Mouse (Mus musculus): Measurements from ENCODE around the gene Zfp119b. TPM values are rescaled to one million over a fixed set of nuclear protein-coding genes. Genes with fewer than 3 reads are reported as not detected.
A peak's percentile ranks its signal among the peaks of the same experiment; 100 is the strongest.

Zfp119b gene
- 6.6 and 7.1 TPM in 2 replicates for polyA plus RNA-seq (2014; fragmentation: Nextera tagmentation; extraction: Ambion mirVana)

GRCm38 (mm10) chr17:55949400-55949799 is at the start of gene Zfp119b:
Gene Zfp119b (minus strand): TSS chr17:55949500.
- Histone ChIP-seq H3K4me1 (ENCODE audit: control insufficient read depth, insufficient read depth, low read length) (no peaks in the 10 kb centered on the region), H3K36me3 (ENCODE audit: control insufficient read depth, insufficient read depth, low read length) (no peaks in the 10 kb centered on the region), H3K9me3 (ENCODE audit: control insufficient read depth, low read length) (no peaks in the 10 kb centered on the region), H3K4me3 (ENCODE audit: low read depth, low read length) (no peak within 1 kb of the TSS), H3K27me3 (ENCODE audit: control insufficient read depth, insufficient read depth, low read length) (0 out of 2 replicates have a peak, but pooled peaks cover 3% of the 10 kb centered on the region), H3K9ac (ENCODE audit: low read length) (no peak within 1 kb of the TSS), H3K27ac (replicated peaks; ENCODE audit: low read depth, low read length) (no peak within 1 kb of the TSS), H3K4me2 (ENCODE audit: low read depth, severe bottlenecking) (no peak within 1 kb of the TSS)
- no peak for DNase-seq (ENCODE audit: low spot score)
- ATAC-seq (ENCODE audit: insufficient number of reproducible peaks, low FRiP score, low TSS enrichment, low read depth) = no peak
- 92% methylated on average over 2 of the region's 2 CpGs for WGBS

- H3K27ac ChIP-seq (replicated peaks; ENCODE audit: low read depth, low read length) = no peak overlapping the region
- H3K4me3 ChIP-seq (ENCODE audit: low read depth, low read length) = no peak overlapping the region
- peaks cover 6% of the 10 kb centered on the region; the same call in 1 of the 2 replicates for H3K27me3 ChIP-seq (ENCODE audit: control insufficient read depth, insufficient read depth, low read length)
- no peak overlapping the region for H3K4me2 ChIP-seq (ENCODE audit: low read depth, severe bottlenecking)
- H3K9ac ChIP-seq (ENCODE audit: low read length) = no peak overlapping the region
- 90% methylated on average over 15 of the region's 15 CpGs for WGBS
- DNase-seq (ENCODE audit: low spot score) (no peak), ATAC-seq (ENCODE audit: insufficient number of reproducible peaks, low FRiP score, low TSS enrichment, low read depth) (no peak)
- no peaks in the 10 kb centered on the region for H3K4me1 ChIP-seq (ENCODE audit: control insufficient read depth, insufficient read depth, low read length)
- no peaks in the 10 kb centered on the region for H3K9me3 ChIP-seq (ENCODE audit: control insufficient read depth, low read length)
- H3K36me3 ChIP-seq (ENCODE audit: control insufficient read depth, insufficient read depth, low read length) = 0 out of 2 replicates have a peak, but pooled peaks cover 2% of the 10 kb centered on the region
These were observed 46.7 kb upstream of the Zfp119b start for GRCm38 (mm10) chr17:55996007-55996406.

- H3K9ac ChIP-seq (ENCODE audit: low read length) = no peak overlapping the region
- no peak overlapping the region for H3K4me2 ChIP-seq (ENCODE audit: low read depth, severe bottlenecking)
- no peaks in the 10 kb centered on the region for H3K9me3 ChIP-seq (ENCODE audit: control insufficient read depth, low read length)
- H3K27me3 ChIP-seq (ENCODE audit: control insufficient read depth, insufficient read depth, low read length) = no peaks in the 10 kb centered on the region
- no peaks in the 10 kb centered on the region for H3K36me3 ChIP-seq (ENCODE audit: control insufficient read depth, insufficient read depth, low read length)
- H3K27ac ChIP-seq (replicated peaks; ENCODE audit: low read depth, low read length) = no peak overlapping the region
- ATAC-seq (ENCODE audit: insufficient number of reproducible peaks, low FRiP score, low TSS enrichment, low read depth) = no peak; the same call in 1 of the 2 replicates
- DNase-seq (ENCODE audit: low spot score) = no peak
- 84% methylated on average over 8 of the region's 8 CpGs for WGBS
- peaks cover 2% of the 10 kb centered on the region; the same call in 1 of the 2 replicates for H3K4me1 ChIP-seq (ENCODE audit: control insufficient read depth, insufficient read depth, low read length)
- H3K4me3 ChIP-seq (ENCODE audit: low read depth, low read length) = no peak overlapping the region
These were observed 41.1 kb upstream of the Zfp119b start for GRCm38 (mm10) chr17:55990278-55990898.

DNA sequence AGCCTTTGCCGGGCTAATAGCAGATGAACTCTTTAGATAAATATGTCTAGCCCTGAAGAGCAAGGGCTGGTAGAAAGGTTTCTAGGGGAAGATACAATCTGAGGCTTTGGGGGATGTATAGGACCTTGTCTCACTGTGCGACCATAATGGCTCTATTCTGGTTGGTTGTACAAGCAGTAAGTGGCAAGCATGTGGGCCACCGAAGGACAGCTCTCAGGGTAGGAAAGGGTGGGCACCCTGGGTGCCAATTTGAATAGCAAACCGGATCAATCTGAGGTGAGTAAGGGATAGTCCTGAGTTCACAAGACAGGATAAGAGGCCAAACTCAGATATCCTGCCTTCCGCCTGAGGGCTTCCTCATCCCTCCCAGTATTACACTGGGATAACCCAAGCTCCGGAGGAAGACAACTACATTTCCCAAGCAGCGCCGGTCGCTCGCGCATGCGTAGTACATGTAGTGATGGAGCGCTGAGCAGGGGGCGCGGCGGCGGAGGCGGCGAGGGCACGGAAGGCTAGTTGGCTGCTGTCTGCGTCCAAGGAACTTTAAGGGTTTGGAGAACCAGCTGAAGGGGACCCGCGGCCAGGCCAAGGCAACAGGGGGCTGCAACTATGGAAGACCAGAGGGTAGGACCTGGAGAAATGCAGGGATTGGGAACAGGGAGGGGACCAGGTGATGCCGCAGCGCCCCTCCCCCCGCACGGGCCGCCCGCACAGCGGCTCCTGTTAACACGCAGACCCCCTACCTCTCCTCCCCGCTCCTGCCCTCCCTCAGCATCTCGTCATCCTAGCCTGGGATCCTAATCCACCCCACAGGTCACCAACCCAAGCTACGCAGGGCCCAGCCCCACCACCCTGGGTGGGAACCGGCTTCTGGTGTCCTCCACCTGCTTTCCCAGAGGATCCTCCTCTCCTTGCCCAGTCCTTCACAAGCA is 37.0 kb upstream of the Zfp119b start, which contains the start of gene Fsd1:
Fsd1 (plus strand) TSS at position 480 of the 932 bp plus-strand sequence.
- peak within 1 kb of the TSS; percentile 63 for H3K4me3 ChIP-seq (ENCODE audit: low read depth, low read length)
- no peaks in the 10 kb centered on the region for H3K36me3 ChIP-seq (ENCODE audit: control insufficient read depth, insufficient read depth, low read length)
- H3K9me3 ChIP-seq (ENCODE audit: control insufficient read depth, low read length) = no peaks in the 10 kb centered on the region
- no peak within 1 kb of the TSS for H3K27ac ChIP-seq (replicated peaks; ENCODE audit: low read depth, low read length)
- H3K27me3 ChIP-seq (ENCODE audit: control insufficient read depth, insufficient read depth, low read length) = no peaks in the 10 kb centered on the region
- H3K4me1 ChIP-seq (ENCODE audit: control insufficient read depth, insufficient read depth, low read length) = peaks cover 2% of the 10 kb centered on the region; the same call in 1 of the 2 replicates
- peak within 1 kb of the TSS; percentile 65 for H3K9ac ChIP-seq (ENCODE audit: low read length)
- DNase-seq (ENCODE audit: low spot score) = peak; percentile 86
- WGBS = 10% methylated on average over 35 of the region's 35 CpGs
- H3K4me2 ChIP-seq (ENCODE audit: low read depth, severe bottlenecking) = peak within 1 kb of the TSS; percentile 92
- ATAC-seq (ENCODE audit: insufficient number of reproducible peaks, low FRiP score, low TSS enrichment, low read depth) = peak; percentile 51; the same call in 1 of the 2 replicates

- Histone ChIP-seq H3K27me3 (ENCODE audit: control insufficient read depth, insufficient read depth, low read length) (no peaks in the 10 kb centered on the region), H3K4me3 (ENCODE audit: low read depth, low read length) (no peak overlapping the region), H3K4me2 (ENCODE audit: low read depth, severe bottlenecking) (no peak overlapping the region), H3K27ac (replicated peaks; ENCODE audit: low read depth, low read length) (no peak overlapping the region), H3K9ac (ENCODE audit: low read length) (no peak overlapping the region), H3K36me3 (ENCODE audit: control insufficient read depth, insufficient read depth, low read length) (0 out of 2 replicates have a peak, but pooled peaks cover 2% of the 10 kb centered on the region), H3K9me3 (ENCODE audit: control insufficient read depth, low read length) (no peaks in the 10 kb centered on the region), H3K4me1 (ENCODE audit: control insufficient read depth, insufficient read depth, low read length) (no peaks in the 10 kb centered on the region)
- 45% methylated on average over 3 of the region's 3 CpGs for WGBS
- ATAC-seq (ENCODE audit: insufficient number of reproducible peaks, low FRiP score, low TSS enrichment, low read depth) (no peak), DNase-seq (ENCODE audit: low spot score) (no peak)
These were observed 28.0 kb upstream of the Zfp119b start for GRCm38 (mm10) chr17:55977301-55977700.

DNA sequence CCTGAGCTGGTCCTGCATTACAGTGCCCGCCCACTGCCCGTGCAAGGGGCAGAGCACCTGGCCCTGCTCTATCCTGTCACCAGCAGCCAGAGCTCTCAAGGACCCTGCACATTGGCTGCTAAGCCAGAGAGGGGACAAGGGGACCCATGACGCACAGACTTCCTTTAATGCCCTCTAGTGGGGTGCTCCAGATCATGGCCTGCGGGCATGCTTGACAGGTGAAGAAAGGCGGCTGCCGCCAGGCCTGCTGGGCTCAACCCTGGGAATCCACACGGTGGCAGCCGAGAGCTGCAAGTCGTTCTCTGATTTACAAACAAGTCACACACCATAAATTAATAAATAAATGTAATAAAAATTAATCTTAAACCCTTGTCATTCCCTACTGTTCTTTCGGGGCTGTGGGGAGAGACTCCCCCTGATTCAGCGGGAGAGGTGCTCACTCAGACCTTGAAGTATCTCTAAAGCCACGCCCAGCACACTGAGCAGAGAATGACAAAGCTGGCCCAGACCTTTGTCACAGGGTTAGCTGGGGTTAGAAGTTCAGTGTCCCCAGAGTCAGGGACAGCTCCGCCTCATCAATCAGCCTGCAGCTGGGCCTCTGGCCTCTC is 27.1 kb upstream of the Zfp119b start:
- Histone ChIP-seq H3K9me3 (ENCODE audit: control insufficient read depth, low read length) (no peaks in the 10 kb centered on the region), H3K4me2 (ENCODE audit: low read depth, severe bottlenecking) (no peak overlapping the region), H3K4me1 (ENCODE audit: control insufficient read depth, insufficient read depth, low read length) (no peaks in the 10 kb centered on the region), H3K9ac (ENCODE audit: low read length) (no peak overlapping the region), H3K27me3 (ENCODE audit: control insufficient read depth, insufficient read depth, low read length) (0 out of 2 replicates have a peak, but pooled peaks cover 2% of the 10 kb centered on the region), H3K36me3 (ENCODE audit: control insufficient read depth, insufficient read depth, low read length) (0 out of 2 replicates have a peak, but pooled peaks cover 2% of the 10 kb centered on the region), H3K4me3 (ENCODE audit: low read depth, low read length) (no peak overlapping the region), H3K27ac (replicated peaks; ENCODE audit: low read depth, low read length) (no peak overlapping the region)
- peak; percentile 86 for DNase-seq (ENCODE audit: low spot score)
- ATAC-seq (ENCODE audit: insufficient number of reproducible peaks, low FRiP score, low TSS enrichment, low read depth) = peak; percentile 76
- WGBS = 17% methylated on average over 13 of the region's 13 CpGs

- Histone ChIP-seq H3K9ac (ENCODE audit: low read length) (peak overlapping the region; percentile 24; the same call in 1 of the 2 replicates), H3K4me3 (ENCODE audit: low read depth, low read length) (peak overlapping the region; percentile 56; the same call in 1 of the 2 replicates), H3K27me3 (ENCODE audit: control insufficient read depth, insufficient read depth, low read length) (0 out of 2 replicates have a peak, but pooled peaks cover 2% of the 10 kb centered on the region), H3K9me3 (ENCODE audit: control insufficient read depth, low read length) (no peaks in the 10 kb centered on the region), H3K36me3 (ENCODE audit: control insufficient read depth, insufficient read depth, low read length) (peaks cover 9% of the 10 kb centered on the region), H3K4me1 (ENCODE audit: control insufficient read depth, insufficient read depth, low read length) (no peaks in the 10 kb centered on the region), H3K4me2 (ENCODE audit: low read depth, severe bottlenecking) (peak overlapping the region; percentile 82), H3K27ac (replicated peaks; ENCODE audit: low read depth, low read length) (no peak overlapping the region)
- WGBS = 28% methylated on average over 22 of the region's 22 CpGs
- ATAC-seq (ENCODE audit: insufficient number of reproducible peaks, low FRiP score, low TSS enrichment, low read depth) (no peak), DNase-seq (ENCODE audit: low spot score) (no peak)
These were observed 22.2 kb upstream of the Zfp119b start for GRCm38 (mm10) chr17:55971453-55971852.

Data from limb, embryonic 11.5 days (tissue).